Comparison of ENCODE assay signal across 8 mouse cellular contexts in the genomic region with DNA sequence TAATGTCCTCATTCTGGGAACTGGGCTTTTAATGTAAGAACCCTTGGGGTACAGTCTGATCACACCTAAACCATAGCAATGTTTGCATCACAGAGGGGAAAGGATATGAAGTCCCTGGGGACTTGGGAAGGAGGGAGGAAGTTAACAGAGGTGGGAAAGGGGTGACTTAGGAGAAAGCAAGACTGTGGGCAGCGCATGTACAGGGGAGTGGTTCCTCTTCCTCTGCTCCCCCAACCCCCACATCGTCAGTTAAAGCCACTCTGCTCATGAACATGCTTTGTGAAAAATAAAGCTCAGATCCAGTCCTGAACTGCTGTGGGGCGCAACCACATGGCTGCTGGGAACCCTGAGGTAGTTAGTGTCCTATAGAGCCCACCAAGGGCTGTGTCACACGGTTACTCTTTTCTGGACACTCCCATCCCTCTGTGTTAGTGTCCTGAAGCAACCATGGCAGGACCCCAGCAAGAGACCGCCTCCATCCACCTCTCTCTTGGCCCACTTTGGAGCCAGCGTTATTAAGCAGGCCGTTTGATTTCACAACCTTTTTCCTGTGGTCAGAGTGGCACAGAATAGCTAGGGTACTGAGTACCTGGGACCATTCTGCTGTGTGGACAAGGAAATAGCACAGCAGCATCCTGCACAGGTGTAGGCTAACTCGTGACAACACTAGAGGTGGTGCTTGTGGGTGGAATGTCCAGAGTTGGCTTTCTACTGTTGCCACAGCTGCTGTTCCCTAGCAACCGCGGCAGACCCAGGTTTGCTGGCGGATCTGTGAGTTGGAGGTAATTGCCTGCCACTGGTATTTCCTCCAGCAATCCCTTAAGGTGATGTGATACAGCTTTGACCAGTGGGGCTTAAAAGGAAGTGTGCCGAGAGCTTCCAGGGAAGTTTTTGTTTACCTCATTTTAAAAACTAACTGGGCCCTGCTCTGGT. TPM values are rescaled to one million over a fixed set of nuclear protein-coding genes. Genes with fewer than 3 reads are reported as not detected.
DNase-seq lines count a peak whose midpoint lies in the region; ATAC-seq and TF ChIP-seq lines count a peak whose summit lies in the region.

No protein-coding gene starts in this region.

- H3K4me3 ChIP-seq in forebrain, embryonic 15.5 days: no peak overlapping the region
- no peak overlapping the region for H3K4me3 ChIP-seq in forebrain, embryonic 16.5 days (replicated peaks; ENCODE audit: low read length)
- H3K4me3 ChIP-seq in limb, embryonic 11.5 days (ENCODE audit: low read depth, low read length): no peak overlapping the region
- H3K4me3 ChIP-seq in midbrain, postnatal 0 days (ENCODE audit: low read depth, low read length): no peak overlapping the region
- H3K4me3 ChIP-seq in layer of hippocampus, adult 2 months: no peak overlapping the region

- H3K4me2 ChIP-seq in forebrain, embryonic 15.5 days (replicated peaks): no peak overlapping the region
- no peak overlapping the region for H3K4me2 ChIP-seq in forebrain, embryonic 16.5 days (ENCODE audit: low read length)
- H3K4me2 ChIP-seq in limb, embryonic 11.5 days (ENCODE audit: low read depth, severe bottlenecking): no peak overlapping the region
- no peak overlapping the region for H3K4me2 ChIP-seq in midbrain, postnatal 0 days (ENCODE audit: low read depth, low read length, poor library complexity, severe bottlenecking)

- H3K36me3 ChIP-seq in forebrain, embryonic 15.5 days: no peaks in the 10 kb centered on the region
- no peaks in the 10 kb centered on the region for H3K36me3 ChIP-seq in forebrain, embryonic 16.5 days (ENCODE audit: control insufficient read depth, insufficient read depth)
- no peaks in the 10 kb centered on the region for H3K36me3 ChIP-seq in limb, embryonic 11.5 days (ENCODE audit: control insufficient read depth, insufficient read depth, low read length)
- H3K36me3 ChIP-seq in midbrain, postnatal 0 days (ENCODE audit: insufficient read depth, low read length): no peaks in the 10 kb centered on the region

- no peak for TF ChIP-seq CTCF in midbrain, postnatal 0 days (IDR thresholded peaks at IDR 0.05)
- no peak for TF ChIP-seq CTCF in layer of hippocampus, adult 2 months (conservative IDR thresholded peaks at IDR 0.05)

- no peaks in the 10 kb centered on the region for H3K27me3 ChIP-seq in forebrain, embryonic 15.5 days
- H3K27me3 ChIP-seq in forebrain, embryonic 16.5 days (replicated peaks; ENCODE audit: control insufficient read depth, insufficient read depth, low read length): no peaks in the 10 kb centered on the region
- H3K27me3 ChIP-seq in limb, embryonic 11.5 days (ENCODE audit: control insufficient read depth, insufficient read depth, low read length): no peaks in the 10 kb centered on the region
- H3K27me3 ChIP-seq in midbrain, postnatal 0 days (ENCODE audit: insufficient read depth, low read length): no peaks in the 10 kb centered on the region

- H3K9ac ChIP-seq in forebrain, embryonic 15.5 days (replicated peaks): no peak overlapping the region
- H3K9ac ChIP-seq in forebrain, embryonic 16.5 days (replicated peaks; ENCODE audit: low read depth, low read length): no peak overlapping the region
- no peak overlapping the region for H3K9ac ChIP-seq in limb, embryonic 11.5 days (ENCODE audit: low read length)
- no peak overlapping the region for H3K9ac ChIP-seq in midbrain, postnatal 0 days (replicated peaks; ENCODE audit: low read length, poor library complexity, severe bottlenecking)

- DNase-seq in limb, embryonic 11.5 days (ENCODE audit: low spot score): peak; percentile 64
- DNase-seq in midbrain, postnatal 0 days (ENCODE audit: low spot score): peak; percentile 63
- DNase-seq in layer of hippocampus, adult 2 months (ENCODE audit: low spot score in 2 of 2): no peak
- no peak for DNase-seq in frontal cortex, adult 2 months (ENCODE audit: extremely low spot score in 1 of 2, low spot score in 1 of 2)

- WGBS in forebrain, embryonic 15.5 days: 65% methylated on average over 12 of the region's 12 CpGs
- 63% methylated on average over 12 of the region's 12 CpGs for WGBS in forebrain, embryonic 16.5 days
- 51% methylated on average over 12 of the region's 12 CpGs for WGBS in limb, embryonic 11.5 days
- 69% methylated on average over 12 of the region's 12 CpGs for WGBS in midbrain, postnatal 0 days

- peak; percentile 17; the same call in 1 of the 2 replicates for ATAC-seq in forebrain, embryonic 15.5 days (replicated peaks)
- no peak for ATAC-seq in forebrain, embryonic 16.5 days
- ATAC-seq in hematopoietic stem cell, adult 5-6 weeks (replicated peaks in 1 of 2; ENCODE audit: insufficient read depth in 1 of 2, low FRiP score in 2 of 2, low TSS enrichment in 1 of 2, low read depth in 1 of 2, poor library complexity in 2 of 2, severe bottlenecking in 2 of 2): peak; percentile 47 to 55
- ATAC-seq in limb, embryonic 11.5 days (ENCODE audit: insufficient number of reproducible peaks, low FRiP score, low TSS enrichment, low read depth): peak; percentile 59
- peak; percentile 31; the same call in 1 of the 2 replicates for ATAC-seq in midbrain, postnatal 0 days (ENCODE audit: low FRiP score)
- no peak for ATAC-seq in CD4-positive, CD25-positive, alpha-beta regulatory T cell, adult 4 months

- H3K4me1 ChIP-seq in forebrain, embryonic 15.5 days: 0 out of 2 replicates have a peak, but pooled peaks cover 4% of the 10 kb centered on the region
- no peaks in the 10 kb centered on the region for H3K4me1 ChIP-seq in forebrain, embryonic 16.5 days (replicated peaks; ENCODE audit: control insufficient read depth, insufficient read depth, low read length)
- peaks cover 10% of the 10 kb centered on the region for H3K4me1 ChIP-seq in limb, embryonic 11.5 days (ENCODE audit: control insufficient read depth, insufficient read depth, low read length)
- H3K4me1 ChIP-seq in midbrain, postnatal 0 days (ENCODE audit: insufficient read depth, low read length): peaks cover 5% of the 10 kb centered on the region; the same call in 1 of the 2 replicates

- H3K27ac ChIP-seq in forebrain, embryonic 15.5 days (replicated peaks): peak overlapping the region; percentile 15; the same call in 1 of the 2 replicates
- no peak overlapping the region for H3K27ac ChIP-seq in forebrain, embryonic 16.5 days (ENCODE audit: low read length)
- H3K27ac ChIP-seq in limb, embryonic 11.5 days (replicated peaks; ENCODE audit: low read depth, low read length): no peak overlapping the region
- peak overlapping the region; percentile 44; the same call in 1 of the 2 replicates for H3K27ac ChIP-seq in midbrain, postnatal 0 days (ENCODE audit: low read depth, low read length)
- H3K27ac ChIP-seq in layer of hippocampus, adult 2 months: no peak overlapping the region

- no peaks in the 10 kb centered on the region for H3K9me3 ChIP-seq in forebrain, embryonic 15.5 days
- no peaks in the 10 kb centered on the region for H3K9me3 ChIP-seq in forebrain, embryonic 16.5 days (ENCODE audit: control insufficient read depth, low read length)
- H3K9me3 ChIP-seq in limb, embryonic 11.5 days (ENCODE audit: control insufficient read depth, low read length): no peaks in the 10 kb centered on the region
- no peaks in the 10 kb centered on the region for H3K9me3 ChIP-seq in midbrain, postnatal 0 days (ENCODE audit: low read length)

RNA-seq across cellular contexts. Expression of a gene that starts 50.3 kb away (rescaled TPM):
- 15.9 and 16.4 TPM in 2 replicates for polyA plus RNA-seq in forebrain, embryonic 15.5 days (2015; fragmentation: Nextera tagmentation; extraction: Ambion mirVana)
- polyA plus RNA-seq in forebrain, embryonic 16.5 days (2015; fragmentation: Nextera tagmentation; extraction: Ambion mirVana): 20.8 and 21.3 TPM in 2 replicates
- total RNA-seq in hematopoietic stem cell, adult 5-6 weeks (2017): 11.0 and 17.5 TPM in 2 replicates
- 3.6 and 3.8 TPM in 2 replicates for polyA plus RNA-seq in limb, embryonic 11.5 days (2014; fragmentation: Nextera tagmentation; extraction: Ambion mirVana)
- total RNA-seq in midbrain, postnatal 0 days (2014; rRNA removed): 103 and 124 TPM in 2 replicates
- 16.9 and 19.1 TPM in 2 replicates for polyA plus RNA-seq in midbrain, postnatal 0 days (2015; fragmentation: Nextera tagmentation; extraction: Ambion mirVana)
- 100 to 1,000 TPM; 153 to 156 TPM for total RNA-seq in layer of hippocampus, adult 2 months (2021)
- 1 to 10 TPM; 5.8 to 7.2 TPM for polyA plus RNA-seq in CD4-positive, CD25-positive, alpha-beta regulatory T cell, adult 4 months (2017; shearing (Covaris generic))
- polyA plus RNA-seq in frontal cortex, adult 2 months (2012; rRNA removed): 52.9 and 55.5 TPM in 2 replicates

Comparison
In these comparisons a context has a peak if more than half of its experiments do, and no peak if none do; other contexts are left out.
1. ATAC-seq: peak in forebrain, embryonic 15.5 days (single experiment), hematopoietic stem cell, adult 5-6 weeks (2 of 2), limb, embryonic 11.5 days (single experiment) and midbrain, postnatal 0 days (single experiment); none in forebrain, embryonic 16.5 days (single experiment) and CD4-positive, CD25-positive, alpha-beta regulatory T cell, adult 4 months (single experiment).
2. H3K27ac ChIP-seq: peak in forebrain, embryonic 15.5 days (single experiment) and midbrain, postnatal 0 days (single experiment); none in forebrain, embryonic 16.5 days (single experiment), limb, embryonic 11.5 days (single experiment) and layer of hippocampus, adult 2 months (single experiment).
3. DNase-seq: peak in limb, embryonic 11.5 days (single experiment) and midbrain, postnatal 0 days (single experiment); none in layer of hippocampus, adult 2 months (0 of 2) and frontal cortex, adult 2 months (0 of 2).